Mouse (Mus musculus): ENCODE measurements around the gene Spata25. TPM values are rescaled to one million over a fixed set of nuclear protein-coding genes. Genes with fewer than 3 reads are reported as not detected.
A peak's percentile ranks its signal among the peaks of the same experiment; 100 is the strongest.

Gene Spata25
- polyA plus RNA-seq, 1 experiment: 0.40 TPM

DNA sequence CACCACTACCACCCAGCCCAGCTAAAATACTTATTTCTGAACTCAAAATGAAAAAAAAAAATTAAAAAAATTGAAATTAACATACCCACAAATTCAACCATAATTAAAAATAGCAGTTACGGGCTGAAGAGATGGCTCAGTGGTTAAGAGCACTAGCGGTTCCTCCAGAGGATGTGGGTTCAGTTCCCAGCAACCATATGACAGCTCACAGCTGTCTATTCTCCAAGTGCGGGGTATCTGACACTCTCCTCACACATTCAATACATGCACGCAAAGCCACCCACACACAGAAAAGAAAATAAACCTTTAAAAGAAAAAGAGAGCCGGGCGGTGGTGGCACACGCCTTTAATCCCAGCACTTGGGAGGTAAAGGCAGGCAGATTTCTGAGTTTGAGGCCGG is 21.7 kb upstream of the Spata25 start:
- no peak overlapping the region for H3K4me3 ChIP-seq (ENCODE audit: extremely low read depth, insufficient read depth, insufficient read length)
- H3K27ac ChIP-seq (ENCODE audit: insufficient read depth, low read length): no peak overlapping the region; the same call in 1 of the 2 replicates

DNA sequence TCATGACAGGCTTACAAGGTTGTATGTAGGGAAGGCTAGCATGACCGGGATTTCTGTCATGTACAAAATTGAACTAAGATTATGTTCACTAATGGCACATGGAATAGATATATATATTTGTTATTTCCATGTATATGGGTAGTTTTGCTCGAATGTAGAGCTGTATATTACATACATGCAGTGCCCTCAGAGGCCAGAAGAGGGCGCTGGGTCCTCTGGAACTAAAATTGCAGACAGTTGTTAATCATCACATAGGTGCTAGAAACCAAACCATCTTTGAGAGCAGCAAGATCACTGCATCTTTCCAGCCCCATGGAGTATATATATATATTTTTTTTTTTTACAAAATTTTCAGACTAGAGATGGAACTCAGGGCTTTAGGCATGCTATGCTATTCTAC is 17.4 kb upstream of the Spata25 start:
- H3K4me3 ChIP-seq (ENCODE audit: extremely low read depth, insufficient read depth, insufficient read length): no peak overlapping the region
- peaks cover 4% of the 10 kb centered on the region; the same call in 1 of the 2 replicates for H3K4me1 ChIP-seq (ENCODE audit: control insufficient read depth, insufficient read depth, insufficient read length)
- DNase-seq (ENCODE audit: low read depth in 1 of 2, low spot score in 2 of 2): no peak
- H3K27me3 ChIP-seq (ENCODE audit: control insufficient read depth, insufficient read depth, low read length): no peaks in the 10 kb centered on the region
- no peak for TF ChIP-seq CTCF (IDR thresholded peaks at IDR 0.05; ENCODE audit: extremely low read depth, insufficient read depth, insufficient read length, insufficient replicate concordance)
- TF ChIP-seq POLR2A (IDR thresholded peaks at IDR 0.05; ENCODE audit: low read depth, low read length): no peak
- WGBS: 48% methylated on average over 3 of the region's 3 CpGs
- H3K36me3 ChIP-seq (ENCODE audit: control insufficient read depth, insufficient read depth, low read length): no peaks in the 10 kb centered on the region
- H3K27ac ChIP-seq (ENCODE audit: insufficient read depth, low read length): no peak overlapping the region

More for the DNA sequence above, 21.7 kb upstream of the Spata25 start:
- 32% methylated on average over 8 of the region's 8 CpGs for WGBS
- Histone ChIP-seq H3K36me3 (ENCODE audit: control insufficient read depth, insufficient read depth, low read length) (no peaks in the 10 kb centered on the region), H3K4me1 (ENCODE audit: control insufficient read depth, insufficient read depth, insufficient read length) (peaks cover 4% of the 10 kb centered on the region; the same call in 1 of the 2 replicates), H3K27me3 (ENCODE audit: control insufficient read depth, insufficient read depth, low read length) (no peaks in the 10 kb centered on the region)
- TF ChIP-seq POLR2A (IDR thresholded peaks at IDR 0.05; ENCODE audit: low read depth, low read length) (no peak), CTCF (IDR thresholded peaks at IDR 0.05; ENCODE audit: extremely low read depth, insufficient read depth, insufficient read length, insufficient replicate concordance) (no peak)
- peak in 1 of 2 experiments; percentile 36 for DNase-seq (ENCODE audit: low read depth in 1 of 2, low spot score in 2 of 2)

DNA sequence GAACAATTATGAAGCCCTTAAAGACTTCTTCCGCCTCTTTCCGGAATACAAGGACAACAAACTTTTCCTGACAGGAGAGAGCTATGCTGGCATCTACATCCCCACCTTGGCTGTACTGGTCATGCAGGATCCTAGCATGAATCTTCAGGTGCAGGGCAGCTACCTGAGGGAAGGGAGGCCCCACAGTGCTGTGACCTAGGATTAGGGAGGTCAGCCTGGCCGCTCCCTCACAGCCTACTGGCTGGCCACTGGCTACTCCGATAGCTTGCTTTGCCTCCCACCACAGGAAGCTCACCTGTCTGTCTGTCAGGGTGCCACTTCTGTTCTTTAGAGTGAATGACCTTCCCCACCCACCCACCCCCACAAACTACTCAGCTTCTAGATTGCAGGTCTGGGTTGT is 6.8 kb upstream of the Spata25 start:
- no peak for TF ChIP-seq CTCF (IDR thresholded peaks at IDR 0.05; ENCODE audit: extremely low read depth, insufficient read depth, insufficient read length, insufficient replicate concordance)
- no peak for TF ChIP-seq POLR2A (IDR thresholded peaks at IDR 0.05; ENCODE audit: low read depth, low read length)
- Histone ChIP-seq H3K36me3 (ENCODE audit: control insufficient read depth, insufficient read depth, low read length) (peaks cover 35% of the 10 kb centered on the region), H3K4me3 (ENCODE audit: extremely low read depth, insufficient read depth, insufficient read length) (no peak overlapping the region), H3K4me1 (ENCODE audit: control insufficient read depth, insufficient read depth, insufficient read length) (peaks cover 5% of the 10 kb centered on the region; the same call in 1 of the 2 replicates), H3K27me3 (ENCODE audit: control insufficient read depth, insufficient read depth, low read length) (no peaks in the 10 kb centered on the region), H3K27ac (ENCODE audit: insufficient read depth, low read length) (no peak overlapping the region)
- WGBS: 95% methylated on average over 4 of the region's 4 CpGs
- no peak for DNase-seq (ENCODE audit: low read depth in 1 of 2, low spot score in 2 of 2)

- Histone ChIP-seq H3K27me3 (ENCODE audit: control insufficient read depth, insufficient read depth, low read length) (no peaks in the 10 kb centered on the region), H3K36me3 (ENCODE audit: control insufficient read depth, insufficient read depth, low read length) (peaks cover 31% of the 10 kb centered on the region), H3K27ac (ENCODE audit: insufficient read depth, low read length) (peak overlapping the region; percentile 85), H3K4me1 (ENCODE audit: control insufficient read depth, insufficient read depth, insufficient read length) (peaks cover 5% of the 10 kb centered on the region; the same call in 1 of the 2 replicates), H3K4me3 (ENCODE audit: extremely low read depth, insufficient read depth, insufficient read length) (peak overlapping the region; percentile 83)
- TF ChIP-seq POLR2A (IDR thresholded peaks at IDR 0.05; ENCODE audit: low read depth, low read length): no peak
- TF ChIP-seq CTCF (IDR thresholded peaks at IDR 0.05; ENCODE audit: extremely low read depth, insufficient read depth, insufficient read length, insufficient replicate concordance): no peak
- WGBS: 38% methylated on average over 8 of the region's 8 CpGs
- DNase-seq (ENCODE audit: low read depth in 1 of 2, low spot score in 2 of 2): no peak
These were observed 6.2 kb upstream of the Spata25 start for GRCm38 (mm10) chr2:164834531-164834930.

DNA sequence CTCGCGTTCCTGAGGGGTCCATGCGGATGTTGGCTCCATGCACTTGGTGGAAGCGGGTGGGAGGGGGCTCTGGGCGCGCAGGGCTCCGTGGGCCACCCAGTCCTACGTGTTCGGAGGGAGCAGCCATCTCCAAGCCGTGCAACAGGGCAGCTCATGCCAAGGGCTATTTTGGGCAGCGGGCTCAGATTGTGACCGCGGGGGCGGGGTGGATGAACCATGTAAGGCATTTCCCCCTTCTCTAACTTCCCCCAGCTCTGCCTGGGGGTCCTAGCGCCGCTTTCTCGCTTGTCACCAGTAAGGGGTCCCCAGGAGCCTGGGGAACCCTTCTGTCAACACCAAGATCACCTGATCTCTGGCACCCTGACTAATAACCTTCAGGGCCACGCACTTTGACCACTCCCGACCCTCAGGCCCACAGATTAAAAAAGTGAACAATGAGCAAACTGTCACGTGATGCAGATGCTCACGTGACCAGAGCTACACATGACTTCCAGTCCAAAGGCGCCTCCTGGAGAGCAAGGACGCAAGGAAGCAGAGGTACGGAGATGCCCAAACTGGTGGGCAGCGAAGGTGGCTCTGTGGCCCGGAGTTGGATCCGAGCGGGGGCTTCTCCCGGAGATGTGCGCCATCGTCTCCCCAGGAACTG is 5.1 kb upstream of the Spata25 start, which contains the start of gene Neurl2:
Neurl2 (minus strand) TSS at position 143 of the 646 bp plus-strand sequence.
- under 1% methylated on average over 31 of the region's 31 CpGs for WGBS

DNA sequence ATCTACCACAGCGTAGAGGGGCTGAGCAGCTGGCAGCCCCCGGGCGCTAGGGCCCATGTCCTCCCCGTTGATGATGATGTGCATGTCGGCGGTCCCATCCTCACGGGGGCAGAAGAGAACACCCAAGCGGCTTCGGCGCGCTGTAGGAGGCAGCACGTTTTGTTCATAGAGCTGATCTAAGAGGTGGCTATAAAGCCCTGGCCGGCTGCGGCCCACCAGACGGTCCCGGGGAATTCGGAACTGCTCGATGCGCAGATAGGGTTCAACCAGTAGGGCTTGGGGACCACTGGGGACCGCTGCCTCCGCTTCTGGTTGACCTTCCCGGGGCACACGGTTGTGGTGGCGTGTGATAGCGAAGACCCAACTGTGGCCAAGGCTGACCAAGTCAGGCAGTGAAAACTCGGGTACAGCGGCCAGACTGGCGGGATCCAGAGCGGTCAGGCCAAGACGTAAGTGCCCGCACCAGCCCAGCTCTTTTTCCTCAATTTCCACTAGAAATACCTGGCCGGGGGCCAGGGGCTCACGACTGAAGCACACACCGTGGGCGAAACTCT is 4.5 kb upstream of the Spata25 start, which contains the start of gene Ctsa:
Ctsa (plus strand) TSS at position 126 of the 554 bp plus-strand sequence.
- Histone ChIP-seq H3K4me1 (ENCODE audit: control insufficient read depth, insufficient read depth, insufficient read length) (peaks cover 5% of the 10 kb centered on the region; the same call in 1 of the 2 replicates), H3K4me3 (ENCODE audit: extremely low read depth, insufficient read depth, insufficient read length) (peak within 1 kb of the TSS; percentile 83), H3K36me3 (ENCODE audit: control insufficient read depth, insufficient read depth, low read length) (peaks cover 16% of the 10 kb centered on the region), H3K27ac (ENCODE audit: insufficient read depth, low read length) (peak within 1 kb of the TSS; percentile 85), H3K27me3 (ENCODE audit: control insufficient read depth, insufficient read depth, low read length) (no peaks in the 10 kb centered on the region)
- under 1% methylated on average over 35 of the region's 35 CpGs for WGBS
- peak; percentile 70; the same call in 1 of the 2 replicates for TF ChIP-seq CTCF (IDR thresholded peaks at IDR 0.05; ENCODE audit: extremely low read depth, insufficient read depth, insufficient read length, insufficient replicate concordance)
- TF ChIP-seq POLR2A (IDR thresholded peaks at IDR 0.05; ENCODE audit: low read depth, low read length): no peak
- DNase-seq (ENCODE audit: low read depth in 1 of 2, low spot score in 2 of 2): peak; percentile 65 to 85

More for the DNA sequence above, 5.1 kb upstream of the Spata25 start, which contains the start of gene Neurl2:
- Histone ChIP-seq H3K27me3 (ENCODE audit: control insufficient read depth, insufficient read depth, low read length) (no peaks in the 10 kb centered on the region), H3K4me3 (ENCODE audit: extremely low read depth, insufficient read depth, insufficient read length) (peak within 1 kb of the TSS; percentile 83), H3K4me1 (ENCODE audit: control insufficient read depth, insufficient read depth, insufficient read length) (peaks cover 5% of the 10 kb centered on the region; the same call in 1 of the 2 replicates), H3K36me3 (ENCODE audit: control insufficient read depth, insufficient read depth, low read length) (peaks cover 21% of the 10 kb centered on the region), H3K27ac (ENCODE audit: insufficient read depth, low read length) (peak within 1 kb of the TSS; percentile 85)
- TF ChIP-seq CTCF (IDR thresholded peaks at IDR 0.05; ENCODE audit: extremely low read depth, insufficient read depth, insufficient read length, insufficient replicate concordance): no peak
- peak; percentile 44; the same call in 1 of the 2 replicates for TF ChIP-seq POLR2A (IDR thresholded peaks at IDR 0.05; ENCODE audit: low read depth, low read length)
- DNase-seq (ENCODE audit: low read depth in 1 of 2, low spot score in 2 of 2): peak; percentile 79 to 88

All from spleen, adult 2 months (tissue).